Mouse (Mus musculus): ENCODE data around the gene Apoa2.

The Apoa2 gene

DNA sequence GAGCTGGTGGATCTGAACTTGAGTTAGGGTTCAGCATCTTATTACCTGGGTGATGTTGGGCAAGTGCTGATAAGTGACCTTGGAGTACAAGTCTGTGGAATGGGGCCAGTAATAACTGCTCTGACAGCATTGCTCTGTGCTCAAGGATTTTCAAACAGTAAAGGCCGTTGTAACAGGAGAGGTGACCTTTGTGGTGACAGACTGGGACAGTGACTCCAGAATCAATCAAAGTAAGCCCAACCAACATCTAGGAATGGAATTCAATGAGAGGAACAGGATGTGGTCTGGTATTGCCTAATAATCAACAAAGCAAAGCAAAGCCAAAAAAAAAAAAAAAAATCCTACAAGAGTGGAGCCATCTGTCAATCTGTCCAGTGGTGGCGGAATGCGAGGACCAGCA lies 35.5 kb downstream of the Apoa2 start:
- DNase-seq (ENCODE audit: inconsistent ontology term): no peak

DNA sequence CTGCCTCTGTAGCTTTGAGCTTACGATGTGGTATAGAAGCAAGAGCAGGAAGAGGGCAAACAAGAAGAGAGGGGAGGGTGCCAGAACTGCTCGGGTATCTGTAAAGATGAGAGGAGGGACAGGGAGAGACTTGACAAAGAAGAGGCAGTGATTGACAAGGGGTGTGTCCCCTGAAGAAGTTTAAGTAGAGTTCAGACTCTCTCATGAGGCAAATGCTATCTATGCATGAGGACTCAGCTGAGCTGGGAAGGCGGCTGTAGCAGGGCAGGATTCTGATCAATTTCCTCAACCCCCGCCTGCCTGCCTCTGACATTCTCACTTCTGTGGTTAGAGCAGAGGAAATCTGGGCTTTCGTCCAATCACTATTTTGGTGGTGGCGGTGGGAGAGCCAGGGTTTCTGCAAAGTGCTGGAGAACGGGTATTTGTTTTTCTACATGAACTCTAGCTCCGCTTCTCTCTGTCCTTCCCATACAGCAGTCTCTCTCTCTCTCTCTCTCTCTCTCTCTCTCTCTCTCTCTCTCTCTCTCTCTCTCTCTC lies 37.8 kb downstream of the Apoa2 start:
- peak; percentile 93 for DNase-seq (ENCODE audit: inconsistent ontology term)

DNA sequence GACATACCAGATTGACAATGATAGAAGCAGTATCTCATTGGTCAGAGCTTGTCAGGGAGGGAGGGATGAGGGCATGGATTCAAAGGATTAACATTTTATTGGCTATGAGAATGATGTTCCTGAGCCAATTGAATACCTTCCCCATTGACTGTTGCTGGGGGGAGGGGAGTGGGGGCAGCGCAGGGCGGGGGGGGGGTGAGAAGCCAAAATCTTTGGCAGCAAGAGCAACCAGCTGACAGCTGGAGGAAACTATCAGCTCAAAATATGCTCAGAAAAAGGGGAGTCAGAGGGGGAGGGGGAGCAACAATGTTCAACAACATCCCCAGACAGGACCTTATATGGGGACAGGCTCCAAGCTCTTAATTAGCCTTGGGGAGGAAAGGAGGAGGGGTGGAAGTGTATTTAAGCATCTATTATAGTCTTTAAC lies 38.3 kb downstream of the Apoa2 start:
- DNase-seq (ENCODE audit: inconsistent ontology term): peak; percentile 93

DNA sequence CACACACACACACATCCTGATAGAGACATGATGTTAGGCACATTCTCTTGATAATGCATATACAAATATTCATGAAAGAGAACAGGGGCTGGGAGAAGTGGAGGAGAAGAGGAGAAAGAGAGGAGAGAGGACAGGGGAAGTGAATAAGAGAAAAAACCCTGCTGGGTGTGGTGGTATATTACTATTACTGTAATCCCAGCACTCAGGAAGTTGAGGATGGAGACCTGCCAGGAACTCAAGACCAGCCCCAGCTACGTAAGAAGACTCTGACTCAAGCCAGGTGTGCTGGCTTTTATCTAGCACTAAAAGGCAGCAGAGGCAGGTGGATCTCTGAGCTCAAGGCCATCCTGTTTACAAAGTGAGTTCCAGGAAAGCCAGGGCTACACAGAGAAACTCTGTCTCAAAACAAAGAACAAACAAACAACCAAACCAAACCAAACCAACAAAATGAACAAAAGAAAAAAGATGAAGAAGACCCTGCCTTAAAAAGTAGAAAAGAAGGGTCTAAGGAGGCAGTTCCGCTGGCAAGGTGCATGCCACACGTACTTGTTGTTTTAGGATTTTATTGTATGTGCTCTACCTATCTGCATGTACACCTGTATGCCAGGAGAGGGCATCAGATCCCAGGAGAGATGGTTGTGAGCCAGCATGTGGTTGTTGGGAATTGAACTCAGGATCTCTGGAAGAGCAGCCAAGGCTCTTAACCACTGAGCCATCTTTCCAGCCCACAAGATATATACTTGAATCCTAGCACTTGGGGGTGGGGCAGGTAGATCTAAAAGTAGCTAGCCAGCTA lies 39.0 kb downstream of the Apoa2 start:
- no peak for DNase-seq (ENCODE audit: inconsistent ontology term)

DNA sequence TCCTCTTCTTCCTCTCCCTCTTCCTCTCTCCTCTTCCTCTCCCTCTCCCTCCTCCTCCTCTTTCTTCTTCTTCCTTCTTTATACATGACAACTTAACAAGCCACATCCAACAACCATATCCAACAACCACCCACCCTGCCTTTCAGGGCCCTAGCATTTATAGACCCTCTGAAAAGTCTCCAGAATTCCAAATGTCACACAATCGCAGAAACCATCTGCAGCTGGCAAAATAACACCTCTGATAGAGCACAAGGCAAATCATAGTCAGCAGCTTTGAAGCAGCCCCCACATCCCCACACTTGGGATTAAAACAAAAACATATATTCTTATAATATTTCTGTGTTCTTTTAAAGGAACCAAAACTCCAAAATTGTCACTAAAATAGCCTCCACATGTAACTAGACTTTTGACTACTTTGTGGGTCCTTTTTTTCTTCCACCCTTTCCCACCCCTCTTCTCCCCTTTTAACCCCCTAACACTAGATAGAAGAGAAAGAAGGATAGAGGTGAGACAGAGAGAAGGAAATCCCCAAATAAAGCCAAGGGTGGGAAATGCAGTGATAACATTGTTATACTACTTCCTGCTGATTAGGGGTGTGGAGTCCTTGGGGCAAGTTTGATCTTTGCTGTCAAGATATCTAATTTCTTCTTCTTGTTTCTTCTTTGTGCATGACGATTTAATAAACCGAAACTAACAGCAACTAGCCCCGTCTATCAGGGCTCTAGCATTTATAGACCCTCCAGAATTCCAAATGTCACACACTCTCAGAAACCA lies 41.3 kb downstream of the Apoa2 start:
- no peak for DNase-seq (ENCODE audit: inconsistent ontology term)

DNA sequence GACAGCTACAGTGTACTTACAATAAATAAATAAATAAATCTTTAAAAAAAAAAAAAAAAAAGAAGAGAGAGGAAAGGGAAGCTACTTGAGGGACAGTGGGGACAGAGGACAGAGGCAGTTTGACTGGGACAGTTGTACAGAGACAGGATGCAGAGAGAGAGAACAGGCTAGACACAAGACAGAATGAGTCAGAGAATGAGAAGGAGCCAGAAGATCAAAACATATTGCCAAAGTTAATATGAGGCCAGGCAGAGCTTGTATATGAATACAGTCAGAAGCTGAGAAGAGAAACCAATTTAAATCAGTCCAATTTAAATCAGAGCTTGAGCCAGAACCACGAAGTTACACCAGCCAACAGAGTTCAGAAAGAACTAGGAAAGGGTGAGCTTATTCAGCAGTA lies 43.5 kb downstream of the Apoa2 start:
- DNase-seq (ENCODE audit: inconsistent ontology term): no peak

DNA sequence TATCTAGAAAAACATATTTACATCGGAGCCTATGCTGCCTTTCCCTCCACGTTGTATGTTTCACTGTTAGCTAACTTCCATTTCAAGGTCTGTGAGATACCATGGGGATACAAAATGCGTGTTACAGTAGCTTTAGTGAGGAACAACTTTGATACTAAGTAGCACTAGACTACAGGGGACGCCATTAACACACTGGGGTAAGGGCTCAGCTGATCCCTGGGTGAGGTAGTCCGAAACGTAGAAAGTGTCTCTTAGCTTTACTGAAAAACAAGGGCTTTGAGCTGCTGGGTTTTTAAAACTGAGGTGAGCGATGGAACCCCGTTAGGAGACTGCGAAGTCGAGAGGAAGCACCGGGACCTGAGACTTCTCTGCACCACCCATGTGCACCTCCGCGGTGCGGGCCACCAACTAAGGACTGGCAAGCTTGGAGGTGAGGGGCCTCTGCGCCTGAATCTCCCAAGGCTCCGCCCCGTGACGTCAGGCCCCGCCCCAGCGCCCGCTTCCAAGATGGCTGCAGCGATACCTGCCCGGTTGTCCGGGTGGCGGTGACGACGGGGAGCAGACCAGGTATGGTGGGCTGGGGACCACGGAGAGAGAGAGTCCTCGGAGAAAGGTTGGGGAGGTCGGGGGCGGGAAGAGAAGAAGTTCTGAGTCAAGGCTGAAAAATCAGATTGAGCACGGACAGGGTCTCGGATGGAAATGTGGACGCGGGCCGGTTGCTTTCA lies 45.2 kb downstream of the Apoa2 start, which contains the start of gene B4galt3:
B4galt3 (plus strand) TSS at position 481 of the 725 bp plus-strand sequence.
- DNase-seq (ENCODE audit: inconsistent ontology term): peak; percentile 92

DNA sequence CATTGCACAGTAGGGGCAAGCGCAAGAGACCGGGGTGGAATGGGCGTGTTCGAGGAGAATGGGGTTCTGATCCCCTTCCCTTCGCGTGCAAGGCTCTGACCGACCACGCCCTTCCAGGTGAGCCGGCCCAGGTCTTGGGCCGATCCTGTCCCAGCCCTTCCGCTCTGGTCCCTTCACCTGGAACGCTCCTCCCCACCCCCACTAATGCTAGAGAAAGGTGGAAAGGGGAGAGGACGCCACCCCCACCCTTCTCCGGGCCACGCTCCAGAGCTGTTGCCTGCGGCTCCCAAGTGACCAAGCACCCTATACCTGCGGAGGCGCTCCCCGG lies 45.7 kb downstream of the Apoa2 start:
- DNase-seq (ENCODE audit: inconsistent ontology term): peak; percentile 16

DNA sequence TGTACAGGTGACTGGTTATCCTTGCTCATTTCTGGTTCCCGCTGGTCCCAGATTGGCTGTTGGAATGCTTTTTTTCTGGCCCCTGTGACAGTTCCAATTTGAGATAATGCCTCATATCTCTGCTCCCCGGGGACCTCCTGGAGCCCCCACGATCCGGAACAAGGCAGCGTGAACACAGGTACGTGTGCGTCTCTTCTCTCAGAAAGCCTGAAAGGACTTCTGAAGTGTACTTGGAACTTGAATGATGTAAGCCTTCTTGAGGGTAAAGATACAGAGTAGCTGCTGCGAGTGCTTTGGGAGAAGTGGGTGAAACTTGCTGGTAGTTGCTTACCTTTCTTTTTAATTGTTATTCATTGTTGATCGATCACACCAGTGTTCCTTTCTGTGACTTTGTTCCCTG lies 46.3 kb downstream of the Apoa2 start:
- DNase-seq (ENCODE audit: inconsistent ontology term): no peak

DNA sequence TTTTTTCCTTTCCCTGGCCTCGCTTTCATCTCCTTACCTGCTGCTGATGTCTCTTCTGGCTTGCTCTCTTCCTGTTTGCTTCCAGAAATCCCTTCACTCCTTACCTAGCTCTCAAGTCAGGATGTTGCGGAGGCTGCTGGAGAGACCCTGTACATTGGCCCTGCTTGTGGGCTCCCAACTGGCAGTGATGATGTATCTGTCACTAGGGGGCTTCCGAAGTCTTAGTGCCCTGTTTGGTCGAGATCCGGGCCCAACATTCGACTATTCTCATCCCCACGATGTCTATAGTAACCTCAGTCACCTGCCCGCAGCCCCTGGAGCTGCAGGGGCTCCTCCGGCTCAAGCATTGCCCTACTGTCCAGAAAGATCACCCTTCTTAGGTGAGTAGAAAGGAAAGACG lies 46.8 kb downstream of the Apoa2 start:
- no peak for DNase-seq (ENCODE audit: inconsistent ontology term)

DNA sequence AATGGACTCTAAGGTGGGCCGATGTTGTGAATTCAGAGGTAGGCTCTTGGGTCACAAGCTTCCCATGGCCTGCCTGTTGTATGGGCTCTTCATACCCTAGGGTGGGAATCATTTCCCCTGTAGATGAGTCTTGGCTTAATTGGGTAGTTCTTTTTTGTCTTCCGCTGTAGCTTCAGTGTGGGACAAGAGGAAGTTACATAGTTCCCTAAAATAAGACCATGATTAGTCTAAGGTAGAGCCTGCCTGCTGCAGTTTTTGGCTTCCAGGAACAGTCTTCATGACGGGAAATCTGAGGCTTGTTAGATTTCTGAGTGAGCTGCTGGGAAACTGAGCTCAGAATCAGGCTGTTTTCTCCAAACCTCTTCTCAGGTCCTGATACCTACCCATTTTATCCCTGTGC lies 47.2 kb downstream of the Apoa2 start:
- DNase-seq (ENCODE audit: inconsistent ontology term): no peak

DNA sequence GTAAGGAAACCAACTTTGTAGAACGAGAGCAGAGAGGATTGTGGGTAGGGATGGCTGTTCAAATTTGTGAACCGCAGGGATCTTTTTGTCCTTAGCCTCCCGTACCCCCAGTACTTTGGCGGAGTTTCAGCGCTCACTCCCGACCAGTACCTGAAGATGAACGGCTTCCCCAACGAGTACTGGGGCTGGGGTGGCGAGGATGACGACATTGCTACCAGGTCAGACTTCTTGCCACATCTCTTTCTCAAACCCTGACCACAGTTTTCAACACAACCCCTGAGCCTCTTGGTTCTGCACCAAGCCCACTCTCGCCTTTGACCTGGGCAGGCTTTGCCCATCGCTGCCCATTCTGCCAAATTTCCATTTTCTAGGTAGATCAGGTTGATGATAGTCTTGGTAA lies 49.3 kb downstream of the Apoa2 start:
- no peak for DNase-seq (ENCODE audit: inconsistent ontology term)

DNA sequence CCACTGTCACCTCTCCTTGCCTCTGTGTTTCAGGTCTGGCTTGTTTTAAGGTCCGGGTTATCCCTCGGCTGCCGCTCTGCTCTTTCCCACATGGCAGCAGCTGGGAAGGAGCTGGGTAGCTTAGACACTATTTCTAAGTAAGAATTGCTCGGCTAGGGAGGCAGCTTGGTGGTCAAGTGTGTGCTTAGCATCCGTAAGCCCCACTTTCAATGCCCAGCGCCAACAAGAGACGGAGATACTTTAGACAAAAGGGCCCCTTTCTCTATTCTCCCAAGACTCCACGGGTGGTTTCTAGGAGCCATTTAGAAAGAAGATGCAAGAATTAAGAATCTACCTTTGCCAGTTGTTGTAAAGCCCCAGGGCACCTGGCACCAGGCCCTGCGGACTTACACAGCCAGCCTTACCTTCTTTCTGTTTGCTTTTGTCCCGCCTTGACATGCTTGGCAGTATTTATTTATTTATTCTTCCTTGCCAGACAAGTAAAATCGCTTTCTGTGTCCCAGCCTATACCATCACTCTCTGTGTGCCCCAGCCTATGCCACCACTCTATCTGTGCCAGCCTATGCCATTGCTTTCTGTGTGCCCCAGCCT lies 50.4 kb downstream of the Apoa2 start:
- no peak for DNase-seq (ENCODE audit: inconsistent ontology term)

All from Muller cell, postnatal 12 days (primary cell).